Mouse (Mus musculus) MN1 (cell line): ENCODE results near the gene Gm13275.
A peak's percentile ranks its signal among the peaks of the same experiment; 100 is the strongest.
"Not testable (repeated sequence)": the region's sequence is repeated elsewhere in the genome, so short reads cannot be mapped to it uniquely, and the experiment has no call there.

Source experiments
- DNase-seq: peaks from one replicate; pipeline ENCODE4 v3.0.0-alpha.2; 2016; ENCODE audit warnings: low spot score

Gene Gm13275

DNA sequence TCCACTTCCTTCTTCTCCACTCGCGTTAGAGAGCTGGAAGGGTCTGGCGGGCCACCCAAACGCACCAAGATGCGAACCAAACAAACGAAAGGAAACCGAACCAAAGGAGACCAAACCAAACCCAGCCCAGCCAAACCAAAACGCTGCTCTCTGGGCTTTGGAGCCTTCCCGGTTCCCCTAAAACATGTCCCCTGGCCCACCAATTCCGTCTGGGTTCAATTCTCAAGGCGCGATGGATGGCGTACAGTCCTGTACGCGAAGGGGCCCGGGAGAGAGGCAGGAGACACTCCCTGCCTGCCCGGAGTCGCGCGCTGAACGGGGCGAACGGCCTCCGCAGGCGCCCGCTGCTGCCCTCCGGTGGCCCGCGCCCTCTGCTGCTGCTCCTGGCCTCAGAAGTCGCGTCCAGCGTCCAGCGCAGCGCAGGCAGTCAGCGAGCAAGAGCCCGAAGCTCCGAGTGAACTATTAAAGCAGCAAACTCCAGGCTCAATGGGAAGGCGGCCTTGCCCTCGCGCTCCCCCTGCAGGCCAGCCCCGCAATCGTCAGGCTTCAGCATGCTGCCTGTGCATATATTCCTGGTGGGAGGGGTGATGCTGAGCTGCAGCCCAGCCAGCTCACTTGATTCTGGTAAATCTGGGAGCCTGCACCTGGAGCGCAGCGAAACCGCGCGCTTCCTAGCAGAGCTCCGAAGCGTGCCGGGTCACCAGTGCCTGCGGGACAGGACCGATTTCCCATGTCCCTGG is at the start of gene Gm13275:
TSS of gene Gm13275 (plus strand) at position 552 of the 740 bp plus-strand sequence.
- DNase-seq: not testable (repeated sequence)

DNA sequence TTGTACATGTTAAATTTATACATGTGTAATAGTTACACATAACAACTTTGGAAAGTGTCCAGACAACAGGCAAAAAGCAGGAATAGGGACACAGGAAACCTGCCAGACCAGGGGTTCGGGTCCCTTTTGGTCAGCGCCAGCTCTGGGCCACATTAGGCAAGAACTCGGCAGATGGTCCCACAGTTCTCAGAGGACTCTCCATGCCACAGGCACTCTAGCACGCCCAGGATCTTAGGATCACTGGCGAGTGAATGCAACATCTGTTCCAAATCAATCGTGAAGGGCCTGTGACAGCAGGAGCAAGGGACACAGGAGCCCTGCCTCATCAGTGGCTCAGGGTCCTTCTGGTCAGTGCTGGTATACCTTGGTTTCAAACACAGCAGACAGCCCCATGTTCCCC is 44.4 kb upstream of the Gm13275 start:
- DNase-seq: no peak

DNA sequence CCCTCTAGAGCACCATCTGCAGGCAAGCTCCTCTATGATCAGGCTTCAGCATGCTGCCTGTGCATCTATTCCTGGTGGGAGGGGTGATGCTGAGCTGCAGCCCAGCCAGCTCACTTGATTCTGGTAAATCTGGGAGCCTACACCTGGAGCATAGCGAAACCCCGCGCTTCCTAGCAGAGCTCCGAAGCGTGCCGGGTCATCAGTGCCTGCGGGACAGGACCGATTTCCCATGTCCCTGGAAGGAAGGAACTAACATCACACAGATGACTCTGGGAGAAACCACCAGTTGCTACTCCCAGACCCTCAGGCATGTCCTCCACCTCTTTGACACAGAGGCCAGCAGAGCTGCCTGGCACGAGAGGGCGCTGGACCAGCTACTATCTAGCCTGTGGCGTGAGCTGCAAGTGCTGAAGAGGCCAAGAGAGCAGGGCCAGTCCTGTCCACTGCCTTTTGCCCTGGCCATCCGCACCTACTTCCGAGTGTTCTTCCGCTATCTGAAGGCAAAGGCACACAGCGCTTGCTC is 39.4 kb upstream of the Gm13275 start, which contains the start of gene Gm13271:
TSS of gene Gm13271 (plus strand) at position 51 of the 523 bp plus-strand sequence.
- not testable (repeated sequence) for DNase-seq

DNA sequence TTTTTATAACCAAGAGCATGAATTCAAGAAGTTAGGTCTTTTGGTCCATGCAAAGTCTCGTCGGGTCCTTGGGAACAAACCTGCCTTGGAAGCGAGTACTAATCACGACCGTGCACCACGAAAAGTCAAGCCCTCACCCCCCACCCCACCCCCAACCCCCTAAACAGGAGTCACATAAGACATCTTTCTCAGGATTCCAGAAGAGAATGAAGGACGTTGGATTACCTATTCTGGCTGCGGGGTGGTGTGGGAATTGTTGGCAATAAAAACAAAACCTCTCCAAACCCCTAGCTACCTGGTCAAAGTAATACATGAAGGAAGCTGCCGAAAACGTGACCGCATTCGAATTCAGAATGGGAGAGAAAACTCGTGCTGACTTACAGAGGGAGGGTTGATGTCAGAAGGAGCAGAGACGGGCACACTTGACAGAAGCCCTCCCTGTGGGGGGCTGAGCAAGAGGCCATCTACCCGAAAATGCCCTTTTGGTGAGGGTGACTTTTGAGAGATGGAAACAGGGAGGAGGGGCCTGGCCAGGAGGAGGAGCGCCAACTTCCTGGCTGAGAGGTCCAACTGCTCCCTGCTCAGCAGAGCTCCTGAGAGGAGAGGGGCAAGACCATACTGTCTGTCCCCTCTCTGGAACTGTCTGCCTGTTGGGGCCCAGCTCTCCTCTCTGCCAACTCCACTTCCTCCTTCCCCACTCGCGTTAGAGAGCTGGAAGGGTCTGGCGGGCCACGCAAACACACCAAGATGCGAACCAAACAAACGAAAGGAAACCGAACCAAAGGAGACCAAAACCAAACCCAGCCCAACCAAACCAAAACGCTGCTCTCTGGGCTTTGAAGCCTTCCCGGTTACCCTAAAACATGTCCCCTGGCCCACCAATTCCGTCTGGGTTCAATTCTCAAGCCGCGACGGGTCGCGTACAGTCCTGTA is 37.4 kb upstream of the Gm13275 start:
- DNase-seq: peak; percentile 14

DNA sequence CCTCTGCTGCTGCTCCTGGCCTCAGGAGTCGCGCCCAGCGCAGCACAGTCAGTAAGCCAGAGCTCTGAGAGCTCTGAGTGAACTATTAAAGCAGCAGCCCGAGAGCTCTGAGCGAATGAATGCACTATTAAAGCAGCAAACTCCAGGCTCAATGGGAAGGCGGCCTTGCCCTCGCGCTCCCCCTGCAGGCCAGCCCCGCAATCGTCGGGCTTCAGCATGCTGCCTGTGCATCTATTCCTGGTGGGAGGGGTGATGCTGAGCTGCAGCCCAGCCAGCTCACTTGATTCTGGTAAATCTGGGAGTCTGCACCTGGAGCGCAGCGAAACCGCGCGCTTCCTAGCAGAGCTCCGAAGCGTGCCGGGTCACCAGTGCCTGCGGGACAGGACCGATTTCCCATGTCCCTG is 36.7 kb upstream of the Gm13275 start:
- DNase-seq: peak; percentile 91

DNA sequence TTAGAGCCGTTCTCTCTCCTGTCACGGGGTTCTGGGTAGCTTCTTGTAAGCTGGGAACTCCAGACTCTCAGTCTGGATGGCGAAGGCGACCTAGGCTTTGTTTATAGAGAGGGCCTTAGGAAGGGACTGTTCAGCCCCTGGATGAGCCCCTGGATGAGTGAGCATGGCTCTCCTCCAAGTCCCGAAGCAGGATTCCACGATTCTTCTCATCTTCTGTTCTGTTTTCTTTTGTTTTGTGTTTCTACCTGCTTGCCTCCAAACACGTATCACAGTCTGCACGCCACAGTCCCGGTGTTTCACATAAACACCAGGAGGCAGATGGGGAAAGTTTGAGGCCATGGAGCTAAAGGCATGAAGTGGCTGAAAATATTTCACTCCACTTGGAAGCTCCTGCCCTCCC is 35.5 kb upstream of the Gm13275 start:
- DNase-seq: not testable (repeated sequence)

- not testable (repeated sequence) for DNase-seq
These were observed 34.5 kb upstream of the Gm13275 start, which contains the start of gene Gm13283 for GRCm38 (mm10) chr4:88759610-88760268. TSS of gene Gm13283 (plus strand) at chr4:88760119.

DNA sequence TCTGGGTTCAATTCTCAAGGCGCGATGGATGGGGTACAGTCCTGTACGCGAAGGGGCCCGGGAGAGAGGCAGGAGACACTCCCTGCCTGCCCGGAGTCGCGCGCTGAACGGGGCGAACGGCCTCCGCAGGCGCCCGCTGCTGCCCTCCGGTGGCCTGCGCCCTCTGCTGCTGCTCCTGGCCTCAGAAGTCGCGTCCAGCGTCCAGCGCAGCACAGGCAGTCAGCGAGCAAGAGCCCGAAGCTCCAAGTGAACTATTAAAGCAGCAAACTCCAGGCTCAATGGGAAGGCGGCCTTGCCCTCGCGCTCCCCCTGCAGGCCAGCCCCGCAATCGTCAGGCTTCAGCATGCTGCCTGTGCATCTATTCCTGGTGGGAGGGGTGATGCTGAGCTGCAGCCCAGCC is 33.9 kb upstream of the Gm13275 start:
- peak; percentile 84 for DNase-seq

- DNase-seq: not testable (repeated sequence)
These were observed 32.5 kb upstream of the Gm13275 start for GRCm38 (mm10) chr4:88761776-88762175.

- not testable (repeated sequence) for DNase-seq
These were observed 31.9 kb upstream of the Gm13275 start for GRCm38 (mm10) chr4:88762341-88762740.

DNA sequence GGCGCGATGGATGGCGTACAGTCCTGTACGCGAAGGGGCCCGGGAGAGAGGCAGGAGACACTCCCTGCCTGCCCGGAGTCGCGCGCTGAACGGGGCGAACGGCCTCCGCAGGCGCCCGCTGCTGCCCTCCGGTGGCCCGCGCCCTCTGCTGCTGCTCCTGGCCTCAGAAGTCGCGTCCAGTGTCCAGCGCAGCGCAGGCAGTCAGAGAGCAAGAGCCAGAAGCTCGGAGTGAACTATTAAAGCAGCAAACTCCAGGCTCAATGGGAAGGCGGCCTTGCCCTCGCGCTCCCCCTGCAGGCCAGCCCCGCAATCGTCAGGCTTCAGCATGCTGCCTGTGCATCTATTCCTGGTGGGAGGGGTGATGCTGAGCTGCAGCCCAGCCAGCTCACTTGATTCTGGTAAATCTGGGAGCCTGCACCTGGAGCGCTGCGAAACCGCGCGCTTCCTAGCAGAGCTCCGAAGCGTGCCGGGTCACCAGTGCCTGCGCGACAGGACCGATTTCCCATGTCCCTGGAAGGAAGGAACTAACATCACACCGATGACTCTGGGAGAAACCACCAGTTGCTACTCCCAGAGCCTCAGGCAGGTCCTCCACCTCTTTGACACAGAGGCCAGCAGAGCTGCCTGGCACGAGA is 30.8 kb upstream of the Gm13275 start:
- DNase-seq: peak; percentile 80

- DNase-seq: not testable (repeated sequence)
These were observed 20.8 kb upstream of the Gm13275 start, which contains the start of gene Gm13290 for GRCm38 (mm10) chr4:88773534-88773933. TSS of gene Gm13290 (plus strand) at chr4:88773834.

DNA sequence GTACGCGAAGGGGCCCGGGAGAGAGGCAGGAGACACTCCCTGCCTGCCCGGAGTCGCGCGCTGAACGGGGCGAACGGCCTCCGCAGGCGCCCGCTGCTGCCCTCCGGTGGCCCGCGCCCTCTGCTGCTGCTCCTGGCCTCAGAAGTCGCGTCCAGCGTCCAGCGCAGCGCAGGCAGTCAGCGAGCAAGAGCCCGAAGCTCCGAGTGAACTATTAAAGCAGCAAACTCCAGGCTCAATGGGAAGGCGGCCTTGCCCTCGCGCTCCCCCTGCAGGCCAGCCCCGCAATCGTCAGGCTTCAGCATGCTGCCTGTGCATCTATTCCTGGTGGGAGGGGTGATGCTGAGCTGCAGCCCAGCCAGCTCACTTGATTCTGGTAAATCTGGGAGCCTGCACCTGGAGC is 17.7 kb upstream of the Gm13275 start, which contains the start of gene Gm13289:
TSS of gene Gm13289 (plus strand) at position 301 of the 400 bp plus-strand sequence.
- not testable (repeated sequence) for DNase-seq

- DNase-seq: not testable (repeated sequence)
These were observed 14.7 kb upstream of the Gm13275 start, which contains the start of gene Gm13272 for GRCm38 (mm10) chr4:88779550-88779949. TSS of gene Gm13272 (plus strand) at chr4:88779850.

GRCm38 (mm10) chr4:88780320-88780719 is 14.0 kb upstream of the Gm13275 start:
- DNase-seq: not testable (repeated sequence)

- not testable (repeated sequence) for DNase-seq
These were observed 12.5 kb upstream of the Gm13275 start, which contains the start of gene Ifnz for GRCm38 (mm10) chr4:88781831-88782230. TSS of gene Ifnz (plus strand) at chr4:88782131.

GRCm38 (mm10) chr4:88782335-88782734 is 12.0 kb upstream of the Gm13275 start:
- not testable (repeated sequence) for DNase-seq

- DNase-seq: not testable (repeated sequence)
These were observed 8.9 kb upstream of the Gm13275 start, which contains the start of gene Gm13276 for GRCm38 (mm10) chr4:88785409-88785808. TSS of gene Gm13276 (plus strand) at chr4:88785709.

GRCm38 (mm10) chr4:88788402-88788801 is 5.9 kb upstream of the Gm13275 start, which contains the start of gene Gm13277:
TSS of gene Gm13277 (plus strand) at chr4:88788632.
- not testable (repeated sequence) for DNase-seq

DNA sequence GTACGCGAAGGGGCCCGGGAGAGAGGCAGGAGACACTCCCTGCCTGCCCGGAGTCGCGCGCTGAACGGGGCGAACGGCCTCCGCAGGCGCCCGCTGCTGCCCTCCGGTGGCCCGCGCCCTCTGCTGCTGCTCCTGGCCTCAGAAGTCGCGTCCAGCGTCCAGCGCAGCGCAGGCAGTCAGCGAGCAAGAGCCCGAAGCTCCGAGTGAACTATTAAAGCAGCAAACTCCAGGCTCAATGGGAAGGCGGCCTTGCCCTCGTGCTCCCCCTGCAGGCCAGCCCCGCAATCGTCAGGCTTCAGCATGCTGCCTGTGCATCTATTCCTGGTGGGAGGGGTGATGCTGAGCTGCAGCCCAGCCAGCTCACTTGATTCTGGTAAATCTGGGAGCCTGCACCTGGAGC is 3.0 kb upstream of the Gm13275 start, which contains the start of gene Gm13278:
TSS of gene Gm13278 (plus strand) at position 301 of the 400 bp plus-strand sequence.
- DNase-seq: not testable (repeated sequence)
